Mouse (Mus musculus) gonadal fat pad, adult 2 months (tissue): ENCODE results near the gene Frmd4b. TPM values are rescaled to one million over a fixed set of nuclear protein-coding genes. Genes with fewer than 3 reads are reported as not detected.

Experiments
- DNase-seq: peaks from one replicate; pipeline ENCODE4 v3.0.0-alpha.2; 2012; ENCODE audit warnings: low read depth
- polyA plus RNA-seq: library from polyadenylated mRNA; depleted of rRNA; stranded (reverse); fragments of >200 nt; gene quantifications from 2 replicates; pipeline ENCODE4 v1.2.3, GENCODE M21; 2012

Frmd4b gene
- polyA plus RNA-seq, 1 experiment = 11.3 TPM

GRCm38 (mm10) chr6:97520566-97520965 is 96.8 kb downstream of the Frmd4b start:
- DNase-seq = no peak

GRCm38 (mm10) chr6:97519553-97519952 is 97.8 kb downstream of the Frmd4b start:
- no peak for DNase-seq

GRCm38 (mm10) chr6:97518467-97518866 is 98.9 kb downstream of the Frmd4b start:
- DNase-seq = no peak

GRCm38 (mm10) chr6:97517616-97518235 is 99.6 kb downstream of the Frmd4b start:
- no peak for DNase-seq

GRCm38 (mm10) chr6:97516941-97517340 is 100.4 kb downstream of the Frmd4b start:
- peak; percentile 50 for DNase-seq

GRCm38 (mm10) chr6:97510771-97511170 is 106.6 kb downstream of the Frmd4b start:
- no peak for DNase-seq

GRCm38 (mm10) chr6:97509434-97509833 is 107.9 kb downstream of the Frmd4b start:
- no peak for DNase-seq

GRCm38 (mm10) chr6:97508480-97508879 is 108.9 kb downstream of the Frmd4b start:
- no peak for DNase-seq

- DNase-seq = no peak
These were observed 109.4 kb downstream of the Frmd4b start for GRCm38 (mm10) chr6:97507893-97508292.

- DNase-seq = no peak
These were observed 111.1 kb downstream of the Frmd4b start for GRCm38 (mm10) chr6:97506141-97506650.

GRCm38 (mm10) chr6:97504673-97505072 is 112.7 kb downstream of the Frmd4b start:
- no peak for DNase-seq

GRCm38 (mm10) chr6:97501000-97501399 is 116.3 kb downstream of the Frmd4b start:
- DNase-seq = no peak

GRCm38 (mm10) chr6:97500246-97500645 is 117.1 kb downstream of the Frmd4b start:
- no peak for DNase-seq

- DNase-seq = no peak
These were observed 121.3 kb downstream of the Frmd4b start for GRCm38 (mm10) chr6:97496002-97496401.

- no peak for DNase-seq
These were observed 126.3 kb downstream of the Frmd4b start for GRCm38 (mm10) chr6:97491065-97491464.

- no peak for DNase-seq
These were observed 128.5 kb downstream of the Frmd4b start for GRCm38 (mm10) chr6:97488821-97489220.

- DNase-seq = no peak
These were observed 129.1 kb downstream of the Frmd4b start for GRCm38 (mm10) chr6:97488280-97488679.

- no peak for DNase-seq
These were observed 129.7 kb downstream of the Frmd4b start for GRCm38 (mm10) chr6:97487535-97488081.

GRCm38 (mm10) chr6:97486813-97487361 is 130.5 kb downstream of the Frmd4b start:
- DNase-seq = no peak

GRCm38 (mm10) chr6:97485886-97486386 is 131.4 kb downstream of the Frmd4b start:
- no peak for DNase-seq

- no peak for DNase-seq
These were observed 135.4 kb downstream of the Frmd4b start for GRCm38 (mm10) chr6:97481912-97482311.

GRCm38 (mm10) chr6:97478981-97479860 is 138.1 kb downstream of the Frmd4b start:
- no peak for DNase-seq
